Mouse (Mus musculus) layer of hippocampus, adult 9-10 months (tissue): ENCODE results near the gene Olfr1034.
"Not testable (repeated sequence)": the region's sequence is repeated elsewhere in the genome, so short reads cannot be mapped to it uniquely, and the experiment has no call there.

Source experiments
- DNase-seq: peaks from one replicate; pipeline ENCODE4 v3.0.0; 2022; ENCODE audit warnings: low spot score

Olfr1034 gene

GRCm38 (mm10) chr2:86045561-86045960, at the start of gene Olfr1034:
Gene Olfr1034, plus strand, starts transcription at chr2:86045861.
- DNase-seq: no peak

DNA sequence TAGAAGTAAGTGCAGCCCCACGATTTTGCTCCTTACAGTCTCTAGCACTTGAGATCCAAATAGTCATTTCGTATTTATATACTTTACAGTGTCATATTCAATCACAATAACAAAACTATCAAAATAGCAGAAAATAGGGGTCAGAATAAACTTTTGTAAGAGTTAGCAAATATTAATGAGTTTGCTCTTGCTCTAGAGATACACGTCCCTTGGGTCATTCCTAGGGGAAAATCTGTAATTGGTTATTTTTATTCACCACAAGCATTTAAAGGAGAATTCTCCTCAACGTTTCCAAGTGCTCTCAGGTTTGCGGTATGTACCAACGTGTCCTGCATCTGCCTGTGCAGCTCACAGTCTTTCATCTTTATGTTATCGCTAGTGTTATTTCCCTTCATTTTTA, 40.4 kb upstream of the Olfr1034 start, which contains the start of gene Olfr1032:
TSS of gene Olfr1032 (plus strand) at position 301 of the 400 bp plus-strand sequence.
- DNase-seq: no peak

GRCm38 (mm10) chr2:86020406-86020805, 25.3 kb upstream of the Olfr1034 start, which contains the start of gene Olfr1033:
Gene Olfr1033, plus strand, starts transcription at chr2:86020633.
- DNase-seq: not testable (repeated sequence)

DNA sequence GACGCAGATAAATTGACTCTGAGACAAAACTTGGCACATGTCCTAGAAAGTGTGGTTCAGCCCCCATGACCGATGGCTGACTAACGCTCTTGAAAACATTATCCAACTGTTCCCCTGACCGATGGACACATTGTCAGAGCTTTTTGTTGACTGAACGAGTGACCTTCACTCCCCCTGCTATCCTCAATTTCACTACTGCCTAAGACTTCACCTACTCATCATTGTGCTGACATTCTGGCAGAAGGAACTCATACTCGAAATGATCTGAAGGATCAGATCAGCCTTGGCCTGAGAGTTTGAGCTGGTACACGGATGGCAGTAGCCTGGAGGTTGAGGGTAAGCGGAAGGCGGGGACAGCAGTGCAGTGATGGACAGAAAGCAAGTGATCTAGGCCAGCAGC, 24.1 kb upstream of the Olfr1034 start:
- DNase-seq: not testable (repeated sequence)

GRCm38 (mm10) chr2:86050777-86051176, 5.1 kb downstream of the Olfr1034 start:
- not testable (repeated sequence) for DNase-seq

GRCm38 (mm10) chr2:86063766-86064165, 18.1 kb downstream of the Olfr1034 start:
- not testable (repeated sequence) for DNase-seq

DNA sequence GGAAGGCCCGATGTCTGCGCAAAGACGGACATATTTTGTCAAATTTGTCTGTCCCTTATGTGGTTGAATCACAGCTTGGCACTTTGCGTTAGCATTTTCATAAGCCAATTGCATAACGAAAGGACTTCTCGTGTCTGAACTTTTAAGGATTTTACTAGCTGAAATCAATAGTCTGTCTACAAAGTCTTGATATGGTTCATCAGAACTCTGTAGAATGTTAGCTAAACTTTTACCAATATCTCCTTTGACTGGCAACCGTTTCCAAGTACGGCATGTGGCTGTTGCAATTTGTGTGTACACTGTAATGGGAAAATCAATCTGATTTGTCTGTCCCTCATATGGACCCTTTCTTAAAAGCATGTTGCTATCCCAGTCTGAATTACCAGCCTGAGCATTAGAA, 24.5 kb downstream of the Olfr1034 start:
- DNase-seq: no peak

- DNase-seq: not testable (repeated sequence)
Observed at GRCm38 (mm10) chr2:86073692-86074091, 28.0 kb downstream of the Olfr1034 start, which contains the start of gene Olfr1036. Gene Olfr1036, plus strand, starts transcription at chr2:86073992.

DNA sequence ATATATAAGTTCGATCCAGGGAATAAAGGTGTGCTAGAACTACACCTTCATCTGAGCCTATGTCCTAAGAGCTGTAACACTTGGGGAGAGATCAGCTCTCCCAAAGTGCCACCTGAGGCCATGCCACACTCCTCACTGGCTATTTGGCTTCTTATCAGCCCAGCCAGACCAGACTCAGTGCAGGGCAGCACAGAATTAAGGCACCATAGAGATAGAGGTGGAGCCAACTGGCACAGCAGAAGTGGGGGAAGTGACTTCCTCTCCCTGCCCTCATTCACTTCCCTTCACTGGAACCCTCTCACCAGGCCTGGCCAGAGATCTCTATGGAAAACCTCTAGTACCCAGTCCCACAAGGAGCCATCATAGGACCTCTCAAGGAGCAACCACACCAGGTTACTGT, 34.8 kb downstream of the Olfr1034 start:
- not testable (repeated sequence) for DNase-seq

GRCm38 (mm10) chr2:86087285-86087684, 41.6 kb downstream of the Olfr1034 start, which contains the start of gene Olfr1037:
Gene Olfr1037, minus strand, starts transcription at chr2:86087385.
- no peak for DNase-seq
